Mouse (Mus musculus) 3134 (cell line): Measurements from ENCODE around the gene Mterf4.

ENCODE experiments used
- DNase-seq: peaks from one replicate; pipeline ENCODE4 v3.0.0-alpha.2; 2011; ENCODE audit warnings: low spot score; ENCODE audit not compliant: insufficient read length; ENCODE audit errors: extremely low read depth

The Mterf4 gene

DNA sequence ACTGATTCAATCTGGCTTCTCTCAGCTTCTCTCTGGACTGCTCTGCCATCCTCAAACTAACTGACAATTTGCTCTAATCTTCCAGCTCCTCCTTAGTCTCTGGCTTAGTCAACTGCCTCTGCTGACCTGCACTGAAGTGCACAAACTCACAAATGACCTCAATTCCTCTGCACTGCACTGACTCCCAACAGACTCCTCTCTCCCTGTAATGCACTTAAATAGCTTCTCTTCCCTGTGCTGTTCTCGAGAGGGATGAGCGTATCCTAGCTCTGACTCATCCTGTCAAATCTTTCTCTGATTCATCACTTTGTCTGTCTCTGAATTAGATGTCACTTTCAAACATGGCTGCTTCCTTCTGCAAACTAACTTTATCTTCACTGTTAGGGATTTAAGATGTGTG, 37.5 kb downstream of the Mterf4 start:
- no peak for DNase-seq

DNA sequence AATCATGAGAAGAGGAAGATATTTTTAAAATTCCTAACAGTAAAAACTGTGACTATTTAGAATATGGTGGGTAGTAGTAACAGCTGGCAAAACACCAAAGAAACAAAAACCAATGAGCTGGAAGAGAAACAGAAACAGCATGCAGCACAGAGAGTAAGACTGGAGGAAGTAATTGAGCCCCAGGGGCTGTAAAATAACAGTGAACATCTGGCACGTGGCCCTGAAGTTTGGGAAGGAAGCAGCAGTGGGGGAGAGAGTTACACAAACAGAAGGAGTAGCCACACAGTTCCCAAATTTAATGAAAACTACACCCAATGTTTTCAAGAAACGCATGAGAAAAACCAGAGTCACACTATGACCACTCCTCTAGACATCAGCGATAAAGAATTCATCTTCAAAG, 38.5 kb downstream of the Mterf4 start:
- DNase-seq = no peak

DNA sequence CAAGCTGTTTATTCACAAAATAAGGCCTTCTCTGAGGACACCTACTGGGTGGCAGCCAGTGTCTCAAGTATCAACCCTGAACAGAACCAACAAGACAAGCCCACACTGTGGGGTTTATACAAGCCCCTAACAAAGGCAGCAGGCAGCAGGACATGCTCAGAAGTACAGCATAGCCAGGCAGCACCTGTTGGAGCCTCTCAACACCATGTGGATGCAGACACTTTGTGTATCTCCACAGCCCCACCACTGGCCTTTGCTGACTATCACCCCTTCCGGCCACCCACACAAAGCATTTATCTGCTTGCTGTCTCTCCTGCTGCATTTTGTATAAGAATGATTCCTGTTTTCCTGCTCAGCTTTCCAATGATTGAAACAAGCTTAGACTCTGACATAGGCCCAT, 48.2 kb downstream of the Mterf4 start:
- DNase-seq = no peak

DNA sequence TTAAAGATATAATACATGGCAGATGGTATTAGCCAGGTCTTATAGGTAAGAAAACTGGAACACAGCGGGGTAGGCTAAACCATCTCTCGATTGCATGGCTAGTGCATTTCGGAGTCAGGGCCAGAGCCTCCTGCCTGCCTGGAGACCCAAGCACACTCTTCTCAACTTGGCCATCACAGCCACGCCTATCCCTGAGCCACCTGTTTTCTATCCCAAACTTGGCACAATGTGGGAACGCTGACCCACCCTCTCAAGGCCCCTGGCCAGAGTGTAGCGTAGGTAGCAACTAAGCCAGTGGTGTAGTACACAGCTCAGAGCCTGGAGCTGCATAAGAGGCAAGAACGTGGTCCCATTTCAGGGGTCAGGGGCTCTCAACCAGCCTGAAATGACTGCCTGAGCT, 50.0 kb downstream of the Mterf4 start:
- no peak for DNase-seq

DNA sequence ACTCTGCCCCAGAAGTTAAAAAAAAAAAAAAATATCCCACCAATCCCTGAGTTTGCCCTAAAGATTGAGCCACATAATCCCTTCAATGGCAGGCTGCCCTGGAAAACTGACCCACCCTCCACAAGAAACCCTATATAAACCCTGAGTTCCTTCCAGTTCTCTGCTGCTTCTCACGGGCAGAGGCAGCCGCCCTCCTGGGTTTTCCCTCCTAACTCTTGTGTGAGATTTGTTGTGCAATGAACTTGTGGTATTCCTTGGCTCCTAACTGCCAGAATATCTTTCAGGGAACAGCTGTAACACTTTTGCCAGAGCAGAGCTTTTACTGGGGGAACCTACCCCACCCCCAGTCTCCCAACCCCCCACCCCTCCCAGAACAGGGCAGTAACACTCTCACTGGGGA, 53.1 kb downstream of the Mterf4 start:
- no peak for DNase-seq
